Mouse (Mus musculus): ENCODE measurements at regions not wholly inside any gene's neighbourhood (a gene's known extent, or its start where the extent isn't known, plus 50 kb on each side); places are given as distances from the start of the nearest gene placed in this dataset.

GRCm38 (mm10) chr1:31337087-31337486 is 114.4 kb downstream of the Pih1d3 start:
- no peak overlapping the region for H3K4me2 ChIP-seq (ENCODE audit: low read length)
- no peaks in the 10 kb centered on the region for H3K4me1 ChIP-seq (replicated peaks; ENCODE audit: insufficient read depth, low read length)
- H3K9me3 ChIP-seq (replicated peaks; ENCODE audit: low read length) = no peaks in the 10 kb centered on the region
- H3K9ac ChIP-seq (ENCODE audit: low read depth, low read length) = no peak overlapping the region
- no peaks in the 10 kb centered on the region for H3K36me3 ChIP-seq (ENCODE audit: insufficient read depth, low read length)
- TF ChIP-seq CTCF (IDR thresholded peaks at IDR 0.05; ENCODE audit: low read depth) = peak; percentile 61
- ATAC-seq (replicated peaks; ENCODE audit: low FRiP score, low read depth) (no peak), DNase-seq (ENCODE audit: low spot score) (peak; percentile 58)
- no peaks in the 10 kb centered on the region for H3K27me3 ChIP-seq (ENCODE audit: insufficient read depth, low read length)
- no peak overlapping the region for H3K4me3 ChIP-seq (replicated peaks; ENCODE audit: low read depth, low read length)
- no peak overlapping the region for H3K27ac ChIP-seq
- 57% methylated on average over 4 of the region's 4 CpGs for WGBS

DNA sequence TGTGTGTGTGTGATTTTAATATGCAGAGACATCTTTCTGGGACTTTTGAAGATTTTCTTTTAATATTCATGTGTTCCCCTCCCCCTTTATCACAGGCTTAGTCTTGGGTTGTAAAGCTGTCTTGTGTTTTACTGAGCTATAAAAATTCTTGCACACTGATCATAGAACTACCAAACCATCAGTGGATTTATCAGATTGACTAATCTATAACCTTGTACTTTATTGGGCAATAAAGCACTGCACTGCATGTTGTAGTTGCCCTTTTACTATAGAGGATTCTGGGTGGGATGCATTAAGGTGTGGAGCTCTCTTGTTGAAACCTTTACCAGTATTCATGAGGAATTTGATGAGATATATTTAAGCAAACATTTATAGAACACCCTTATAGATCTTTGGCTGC is 141.3 kb downstream of the Pih1d3 start:
- Histone ChIP-seq H3K36me3 (ENCODE audit: insufficient read depth, low read length) (no peaks in the 10 kb centered on the region), H3K4me3 (replicated peaks; ENCODE audit: low read depth, low read length) (no peak overlapping the region), H3K9ac (ENCODE audit: low read depth, low read length) (no peak overlapping the region), H3K4me2 (ENCODE audit: low read length) (no peak overlapping the region), H3K27ac (no peak overlapping the region), H3K27me3 (ENCODE audit: insufficient read depth, low read length) (no peaks in the 10 kb centered on the region), H3K9me3 (replicated peaks; ENCODE audit: low read length) (no peaks in the 10 kb centered on the region), H3K4me1 (replicated peaks; ENCODE audit: insufficient read depth, low read length) (no peaks in the 10 kb centered on the region)
- DNase-seq (ENCODE audit: low spot score) = no peak
- ATAC-seq (replicated peaks; ENCODE audit: low FRiP score, low read depth) = no peak
- TF ChIP-seq CTCF (IDR thresholded peaks at IDR 0.05; ENCODE audit: low read depth) = no peak

GRCm38 (mm10) chr1:31377324-31377723 is 154.7 kb downstream of the Pih1d3 start:
- no peaks in the 10 kb centered on the region for H3K9me3 ChIP-seq (replicated peaks; ENCODE audit: low read length)
- TF ChIP-seq CTCF (IDR thresholded peaks at IDR 0.05; ENCODE audit: low read depth) = no peak
- H3K4me2 ChIP-seq (ENCODE audit: low read length) = no peak overlapping the region
- WGBS = 75% methylated on average over 2 of the region's 2 CpGs
- no peak for DNase-seq (ENCODE audit: low spot score)
- no peak for ATAC-seq (replicated peaks; ENCODE audit: low FRiP score, low read depth)
- H3K36me3 ChIP-seq (ENCODE audit: insufficient read depth, low read length) = no peaks in the 10 kb centered on the region
- no peaks in the 10 kb centered on the region for H3K27me3 ChIP-seq (ENCODE audit: insufficient read depth, low read length)
- H3K27ac ChIP-seq = no peak overlapping the region
- no peaks in the 10 kb centered on the region for H3K4me1 ChIP-seq (replicated peaks; ENCODE audit: insufficient read depth, low read length)
- no peak overlapping the region for H3K9ac ChIP-seq (ENCODE audit: low read depth, low read length)
- H3K4me3 ChIP-seq (replicated peaks; ENCODE audit: low read depth, low read length) = no peak overlapping the region

- H3K9me3 ChIP-seq (replicated peaks; ENCODE audit: low read length) = no peaks in the 10 kb centered on the region
- H3K9ac ChIP-seq (ENCODE audit: low read depth, low read length) = no peak overlapping the region
- 0 out of 2 replicates have a peak, but pooled peaks have one; percentile 32 for TF ChIP-seq CTCF (IDR thresholded peaks at IDR 0.05; ENCODE audit: low read depth)
- no peaks in the 10 kb centered on the region for H3K27me3 ChIP-seq (ENCODE audit: insufficient read depth, low read length)
- no peaks in the 10 kb centered on the region for H3K4me1 ChIP-seq (replicated peaks; ENCODE audit: insufficient read depth, low read length)
- ATAC-seq (replicated peaks; ENCODE audit: low FRiP score, low read depth) = no peak
- WGBS = 69% methylated on average over 2 of the region's 2 CpGs
- no peak overlapping the region for H3K4me3 ChIP-seq (replicated peaks; ENCODE audit: low read depth, low read length)
- H3K4me2 ChIP-seq (ENCODE audit: low read length) = no peak overlapping the region
- no peaks in the 10 kb centered on the region for H3K36me3 ChIP-seq (ENCODE audit: insufficient read depth, low read length)
- DNase-seq (ENCODE audit: low spot score) = peak; percentile 2
- H3K27ac ChIP-seq = no peak overlapping the region
These were observed 156.4 kb downstream of the Pih1d3 start for GRCm38 (mm10) chr1:31379032-31379431.

DNA sequence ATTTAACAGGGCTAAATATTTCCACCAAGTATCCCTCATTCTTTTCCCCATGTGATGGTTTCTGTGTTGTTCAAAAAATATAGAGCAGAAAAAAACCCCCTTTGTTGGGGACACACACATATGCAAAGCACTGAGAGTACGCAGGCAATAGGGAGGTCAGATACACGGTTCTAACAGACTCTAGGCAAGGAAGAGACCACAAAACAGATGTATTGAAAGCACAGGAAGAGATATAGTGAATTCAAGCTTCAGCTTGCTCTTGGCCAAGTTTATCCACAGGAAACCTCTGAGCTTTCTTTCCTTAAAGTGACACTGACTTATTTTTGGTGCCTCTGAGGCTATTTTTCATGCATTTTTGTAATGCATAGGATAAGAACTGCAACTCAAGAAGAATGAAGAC is 157.7 kb downstream of the Pih1d3 start:
- H3K4me1 ChIP-seq (replicated peaks; ENCODE audit: insufficient read depth, low read length) = no peaks in the 10 kb centered on the region

GRCm38 (mm10) chr1:31382192-31382591 is 159.6 kb downstream of the Pih1d3 start:
- Histone ChIP-seq H3K4me1 (replicated peaks; ENCODE audit: insufficient read depth, low read length) (no peaks in the 10 kb centered on the region), H3K27ac (no peak overlapping the region), H3K27me3 (ENCODE audit: insufficient read depth, low read length) (no peaks in the 10 kb centered on the region), H3K4me3 (replicated peaks; ENCODE audit: low read depth, low read length) (no peak overlapping the region), H3K9ac (ENCODE audit: low read depth, low read length) (no peak overlapping the region), H3K4me2 (ENCODE audit: low read length) (no peak overlapping the region), H3K36me3 (ENCODE audit: insufficient read depth, low read length) (no peaks in the 10 kb centered on the region), H3K9me3 (replicated peaks; ENCODE audit: low read length) (no peaks in the 10 kb centered on the region)
- no peak for TF ChIP-seq CTCF (IDR thresholded peaks at IDR 0.05; ENCODE audit: low read depth)
- WGBS = 70% methylated on average over 4 of the region's 4 CpGs
- DNase-seq (ENCODE audit: low spot score) = no peak
- ATAC-seq (replicated peaks; ENCODE audit: low FRiP score, low read depth) = no peak

More for the DNA sequence above, 157.7 kb downstream of the Pih1d3 start:
- no peak overlapping the region for H3K4me3 ChIP-seq (replicated peaks; ENCODE audit: low read depth, low read length)
- H3K36me3 ChIP-seq (ENCODE audit: insufficient read depth, low read length) = no peaks in the 10 kb centered on the region
- no peak overlapping the region for H3K9ac ChIP-seq (ENCODE audit: low read depth, low read length)
- no peaks in the 10 kb centered on the region for H3K27me3 ChIP-seq (ENCODE audit: insufficient read depth, low read length)
- TF ChIP-seq CTCF (IDR thresholded peaks at IDR 0.05; ENCODE audit: low read depth) = no peak
- no peaks in the 10 kb centered on the region for H3K9me3 ChIP-seq (replicated peaks; ENCODE audit: low read length)
- 83% methylated on average over 2 of the region's 2 CpGs for WGBS
- no peak overlapping the region for H3K27ac ChIP-seq
- DNase-seq (ENCODE audit: low spot score) (no peak), ATAC-seq (replicated peaks; ENCODE audit: low FRiP score, low read depth) (no peak)
- no peak overlapping the region for H3K4me2 ChIP-seq (ENCODE audit: low read length)

Measured in kidney, postnatal 0 days (tissue).